Mouse (Mus musculus) ES-E14 (cell line): ENCODE measurements at regions not wholly inside any gene's neighbourhood (a gene's known extent, or its start where the extent isn't known, plus 50 kb on each side); places are given as distances from the start of the nearest gene placed in this dataset.

Experiments used
- DNase-seq: peaks from one replicate; pipeline ENCODE4 v3.0.0-alpha.2; 2013; ENCODE audit warnings: low read depth, low spot score
- H3K27ac ChIP-seq: 2 replicates; pipeline ENCODE4 v1.5.1; 2012; ENCODE audit warnings: low read depth, mild to moderate bottlenecking, low read length, moderate library complexity, mixed read lengths; ENCODE audit not compliant: poor library complexity, insufficient read depth, severe bottlenecking
- H3K36me3 ChIP-seq: 2 replicates; pipeline ENCODE4 v1.6.1; 2012; ENCODE audit warnings: mild to moderate bottlenecking, low read length, moderate library complexity, mixed read lengths; ENCODE audit not compliant: control insufficient read depth, poor library complexity, insufficient read depth, severe bottlenecking
- H3K4me1 ChIP-seq, 2 experiments: fragments of 150-350 bp in 1 of 2; sonication (generic) in 1 of 2; 2 replicates each; pipeline ENCODE4 v1.6.1; 2012; ENCODE audit warnings: low read length in 2 of 2, mild to moderate bottlenecking in 1 of 2, mixed read lengths in 1 of 2; ENCODE audit not compliant: control insufficient read depth in 2 of 2, insufficient read depth in 2 of 2, poor library complexity in 1 of 2
- H3K4me3 ChIP-seq, 2 experiments: fragments of 150-350 bp in 1 of 2; sonication (generic) in 1 of 2; 2 replicates each; pipeline ENCODE4 v1.5.1; 2012; ENCODE audit warnings: low read length in 2 of 2, low read depth in 1 of 2, mild to moderate bottlenecking in 1 of 2, mixed read lengths in 1 of 2; ENCODE audit not compliant: insufficient read depth in 1 of 2, poor library complexity in 1 of 2, severe bottlenecking in 1 of 2
- H3K9ac ChIP-seq: 2 replicates; pipeline ENCODE4 v1.6.1; 2012; ENCODE audit warnings: low read depth, mild to moderate bottlenecking, low read length, mixed read lengths; ENCODE audit not compliant: poor library complexity, insufficient read depth, severe bottlenecking
- H3K9me3 ChIP-seq: fragments of 150-350 bp; sonication (generic); 2 replicates; pipeline ENCODE4 v1.6.1; 2012; ENCODE audit warnings: low read depth, mild to moderate bottlenecking, low read length; ENCODE audit not compliant: control insufficient read depth, insufficient read depth
- CHD2 ChIP-seq: IDR thresholded peaks from 2 replicates; pipeline ENCODE4 v1.6.1; 2014; ENCODE audit warnings: mild to moderate bottlenecking, low read depth, low read length, inconsistent platforms
- HCFC1 ChIP-seq: IDR thresholded peaks from 2 replicates; pipeline ENCODE4 v1.6.1; 2012; ENCODE audit warnings: low read length, inconsistent platforms, borderline replicate concordance; ENCODE audit not compliant: insufficient read depth
- MAFK ChIP-seq: IDR thresholded peaks from 2 replicates; pipeline ENCODE4 v1.6.1; 2014; ENCODE audit warnings: mild to moderate bottlenecking, low read depth, low read length, inconsistent platforms; ENCODE audit not compliant: insufficient read depth
- ZC3H11A ChIP-seq: IDR thresholded peaks from 2 replicates; pipeline ENCODE4 v1.6.1; 2012; ENCODE audit warnings: low read depth, mild to moderate bottlenecking, inconsistent platforms, low read length, borderline replicate concordance
- ZNF384 ChIP-seq: IDR thresholded peaks from 2 replicates; pipeline ENCODE4 v1.6.1; 2012; ENCODE audit warnings: low read depth, low read length, inconsistent platforms
- in situ Hi-C, 2 experiments: fragments of 600-800 bp; cut with MboI; formaldehyde crosslinking; loops; one replicate each; pipeline ENCODE4 v1.15.1; 2025; ENCODE audit warnings: low sequenced_read_pairs in 2 of 2, inconsistent platforms in 1 of 2; ENCODE audit not compliant: unreplicated experiment in 2 of 2

DNA sequence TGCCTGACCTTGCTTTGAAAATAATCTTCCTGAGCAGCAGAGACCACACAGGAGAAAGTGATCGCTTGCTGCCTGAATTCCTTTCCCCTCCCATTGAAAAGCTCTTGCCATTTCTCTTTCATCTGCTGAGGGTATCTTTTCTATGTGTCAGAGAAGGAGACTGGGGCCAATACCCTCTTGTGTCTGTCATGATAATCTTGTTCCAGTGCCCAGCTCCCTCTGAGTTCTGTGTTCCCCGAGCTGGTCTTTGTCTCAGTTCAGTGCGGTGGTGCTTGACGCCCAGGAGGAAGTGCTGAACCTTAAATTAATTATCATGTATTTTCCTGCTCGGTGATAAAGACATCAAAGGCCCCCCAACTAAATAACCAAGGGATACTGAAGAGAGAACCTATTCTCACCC is 475.4 kb downstream of the Fgf9 start:
- DNase-seq, result no peak
- no peak overlapping the region for H3K27ac ChIP-seq
- no peaks in the 10 kb centered on the region for H3K4me1 ChIP-seq
- no peaks in the 10 kb centered on the region for H3K9me3 ChIP-seq
- H3K36me3 ChIP-seq, result no peaks in the 10 kb centered on the region
- in situ Hi-C loops, result no loop called here
- H3K9ac ChIP-seq, result no peak overlapping the region
- no peak overlapping the region for H3K4me3 ChIP-seq
- TF ChIP-seq HCFC1 (no peak), MAFK (no peak), ZC3H11A (no peak), ZNF384 (no peak), CHD2 (no peak)

DNA sequence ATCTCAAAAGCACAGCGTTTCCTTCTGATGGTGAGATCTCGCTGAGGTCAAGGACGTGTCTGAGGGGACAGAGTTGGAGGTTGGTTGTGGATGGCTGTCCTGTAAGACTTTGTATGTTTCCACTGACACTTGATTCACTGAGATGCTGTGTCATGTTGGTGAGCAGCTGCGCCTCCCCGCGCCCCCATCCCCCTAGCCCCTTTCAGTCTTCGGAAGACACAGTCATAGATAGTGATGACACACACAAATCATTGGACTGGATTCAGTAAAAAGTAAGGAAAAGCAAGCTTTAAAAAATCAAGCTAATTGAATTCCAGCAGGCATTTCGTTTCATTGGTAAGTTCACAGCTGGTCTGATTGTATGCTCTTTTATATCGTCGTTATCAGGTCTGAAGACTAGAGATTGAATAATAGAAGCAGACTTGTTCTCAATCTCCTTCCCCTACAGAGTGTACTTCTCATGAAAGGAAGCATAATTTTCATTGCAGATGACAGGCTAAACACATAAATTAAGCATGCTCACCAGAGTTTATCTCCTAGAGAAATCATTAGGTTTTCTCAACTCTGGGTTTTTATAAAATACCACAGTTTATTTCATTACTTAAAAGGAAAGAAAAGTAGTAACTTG is 472.9 kb downstream of the Fgf9 start:
- Histone ChIP-seq H3K4me1 (no peaks in the 10 kb centered on the region), H3K4me3 (no peak overlapping the region), H3K9ac (no peak overlapping the region), H3K9me3 (no peaks in the 10 kb centered on the region), H3K27ac (no peak overlapping the region), H3K36me3 (no peaks in the 10 kb centered on the region)
- TF ChIP-seq HCFC1 (no peak), CHD2 (no peak), ZC3H11A (no peak), ZNF384 (no peak), MAFK (no peak)
- in situ Hi-C loops, result no loop called here
- no peak for DNase-seq

DNA sequence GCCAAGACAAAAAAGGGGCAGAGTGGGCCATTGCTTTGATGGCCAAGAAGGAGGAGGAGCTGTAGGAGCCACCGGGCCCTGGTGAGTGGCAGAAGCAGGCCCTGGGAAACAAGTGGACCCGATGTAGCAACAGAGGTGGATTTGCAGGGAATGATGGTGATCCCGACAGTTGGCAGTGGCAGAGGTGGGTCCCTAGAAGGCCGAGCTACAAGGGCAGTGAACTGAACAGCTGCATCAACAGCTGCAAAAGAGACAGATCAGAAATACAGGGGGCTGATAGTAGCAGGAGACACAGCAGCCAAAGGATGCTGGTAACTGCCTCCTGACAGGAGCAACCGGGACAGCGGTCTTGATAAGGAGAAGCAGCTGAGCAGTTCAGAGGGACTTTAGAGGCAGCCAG is 467.8 kb downstream of the Fgf9 start:
- Histone ChIP-seq H3K4me1 (no peaks in the 10 kb centered on the region), H3K9ac (no peak overlapping the region), H3K36me3 (no peaks in the 10 kb centered on the region), H3K27ac (no peak overlapping the region), H3K4me3 (no peak overlapping the region), H3K9me3 (no peaks in the 10 kb centered on the region)
- in situ Hi-C loops, result no loop called here
- no peak for TF ChIP-seq CHD2
- TF ChIP-seq HCFC1, result no peak
- DNase-seq, result no peak

GRCm38 (mm10) chr14:58520976-58521549 is 450.7 kb downstream of the Fgf9 start:
- no peak for DNase-seq
- Histone ChIP-seq H3K4me1 (no peaks in the 10 kb centered on the region), H3K27ac (no peak overlapping the region), H3K36me3 (no peaks in the 10 kb centered on the region), H3K9me3 (no peaks in the 10 kb centered on the region), H3K4me3 (no peak overlapping the region), H3K9ac (no peak overlapping the region)
- TF ChIP-seq MAFK (0 out of 2 replicates have a peak, but pooled peaks have one; percentile 9), ZNF384 (no peak), CHD2 (no peak)
- in situ Hi-C loops, result no loop called here

- Histone ChIP-seq H3K36me3 (no peaks in the 10 kb centered on the region), H3K27ac (no peak overlapping the region), H3K4me3 (no peak overlapping the region), H3K4me1 (no peaks in the 10 kb centered on the region), H3K9me3 (no peaks in the 10 kb centered on the region), H3K9ac (no peak overlapping the region)
- in situ Hi-C loops, result no loop called here
- no peak for DNase-seq
- TF ChIP-seq MAFK, result no peak
- no peak for TF ChIP-seq ZC3H11A
- TF ChIP-seq CHD2, result no peak
- TF ChIP-seq HCFC1, result no peak
- TF ChIP-seq ZNF384, result no peak
Measured at GRCm38 (mm10) chr14:58520384-58520783, 450.0 kb downstream of the Fgf9 start.
